Mouse (Mus musculus) gastrocnemius, postnatal 14 days (tissue): ENCODE measurements around the gene Ndufb10. TPM values are rescaled to one million over a fixed set of nuclear protein-coding genes. Genes with fewer than 3 reads are reported as not detected.

ENCODE experiments used
- DNase-seq: peaks from one replicate; pipeline ENCODE4 v3.0.0; 2021; ENCODE audit warnings: mixed read lengths
- intact Hi-C: fragments of 180-260 bp; cut with DNase I; formaldehyde crosslinking; loops from one replicate; pipeline ENCODE4 v1.15.1; 2025; ENCODE audit warnings: low total_unique reads
- long read RNA-seq, 2 experiments: library from polyadenylated mRNA; stranded (forward); transcript quantifications; one replicate each; pipeline ENCODE4 v2.0.0; 2021
- total RNA-seq, 2 experiments: library from RNA; stranded (reverse); gene quantifications; 2 replicates each; pipeline ENCODE4 v1.2.3; 2021

Ndufb10 gene
- 100 to 1,000 TPM; 467 to 532 TPM for total RNA-seq
- long read RNA-seq, experiment 1, transcript Ndufb10-201 (4 exons, 732 nt), result major isoform, 562 of 577 reads
- long read RNA-seq, experiment 1, transcript Ndufb10-204 (2 exons, 430 nt), result minor isoform, 5 of 577 reads
- long read RNA-seq, experiment 1, partial matches to known transcripts, result 4 of 577 reads
- long read RNA-seq, experiment 1, other reads (novel, unspliced or antisense), result 6 of 577 reads
- long read RNA-seq, experiment 2, transcript Ndufb10-201 (4 exons, 732 nt), result major isoform, 608 of 634 reads
- long read RNA-seq, experiment 2, transcript Ndufb10-204 (2 exons, 430 nt), result minor isoform, 9 of 634 reads
- long read RNA-seq, experiment 2, partial matches to known transcripts, result 3 of 634 reads
- long read RNA-seq, experiment 2, other reads (novel, unspliced or antisense), result 11 of 634 reads

DNA sequence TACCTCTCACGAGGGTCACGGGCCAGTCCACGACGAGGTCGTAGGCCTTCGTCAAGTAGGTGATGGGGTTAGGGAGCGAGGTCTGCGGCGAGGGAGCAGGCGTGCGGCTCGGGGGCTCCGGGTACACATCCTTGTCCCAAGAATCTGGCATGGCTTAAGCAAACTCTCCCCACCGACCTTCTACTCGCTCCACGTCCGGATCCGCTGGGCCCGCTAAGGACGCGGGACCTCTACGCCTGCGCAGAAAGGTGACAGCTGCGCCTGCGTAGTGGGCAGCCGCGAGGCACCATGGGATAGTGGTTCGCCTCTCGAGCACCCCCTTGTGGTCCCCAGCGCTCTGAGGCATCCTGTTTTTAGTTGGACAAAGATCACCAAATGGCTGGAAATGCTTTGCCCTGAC lies at the start of gene Ndufb10:
Ndufb10 (minus strand) TSS at position 295 of the 400 bp plus-strand sequence.
- DNase-seq, result peak; percentile 96
- intact Hi-C loops, result no loop called here

DNA sequence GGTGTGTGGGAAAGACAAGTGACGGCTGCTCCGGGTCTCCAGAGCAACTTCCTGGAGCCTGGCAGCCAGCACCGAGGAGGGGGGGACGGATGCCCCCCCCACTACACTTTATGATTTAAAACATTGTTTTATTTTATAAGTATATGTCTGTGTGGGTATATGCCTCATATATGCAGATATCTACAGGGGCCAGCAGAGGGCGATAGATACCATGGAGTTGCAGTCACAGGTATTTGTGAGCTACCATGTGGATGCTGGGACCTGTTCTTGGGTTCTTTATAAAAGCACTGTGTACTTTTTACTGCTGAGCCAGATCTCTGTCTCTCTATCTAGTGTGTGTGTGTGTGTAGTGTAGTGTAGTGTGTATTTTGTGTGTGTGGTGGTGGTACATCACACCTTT lies 49.0 kb upstream of the Ndufb10 start:
- DNase-seq, result no peak
- intact Hi-C loops, result no loop called here

DNA sequence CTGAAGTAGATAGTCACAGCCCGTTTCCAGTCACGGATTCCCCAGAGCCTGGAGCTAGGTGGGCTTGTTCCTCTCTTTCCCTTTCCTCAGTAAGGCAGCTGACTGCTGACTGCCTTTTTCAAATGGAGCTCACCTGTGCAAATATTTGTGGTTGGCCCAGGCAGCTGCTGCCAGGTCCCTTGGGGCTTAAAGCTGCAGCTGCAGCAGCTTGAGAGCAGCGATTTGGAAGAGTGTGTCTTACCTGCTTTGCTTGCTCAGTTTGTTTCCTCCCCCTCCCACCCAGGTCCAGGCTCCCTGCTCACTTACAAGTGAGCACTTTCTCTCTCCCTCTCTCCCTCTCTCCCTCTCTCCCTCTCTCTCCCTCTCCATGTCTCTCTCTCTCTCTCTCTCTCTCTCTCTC lies 44.9 kb upstream of the Ndufb10 start:
- intact Hi-C loops, result no loop called here
- DNase-seq, result no peak

DNA sequence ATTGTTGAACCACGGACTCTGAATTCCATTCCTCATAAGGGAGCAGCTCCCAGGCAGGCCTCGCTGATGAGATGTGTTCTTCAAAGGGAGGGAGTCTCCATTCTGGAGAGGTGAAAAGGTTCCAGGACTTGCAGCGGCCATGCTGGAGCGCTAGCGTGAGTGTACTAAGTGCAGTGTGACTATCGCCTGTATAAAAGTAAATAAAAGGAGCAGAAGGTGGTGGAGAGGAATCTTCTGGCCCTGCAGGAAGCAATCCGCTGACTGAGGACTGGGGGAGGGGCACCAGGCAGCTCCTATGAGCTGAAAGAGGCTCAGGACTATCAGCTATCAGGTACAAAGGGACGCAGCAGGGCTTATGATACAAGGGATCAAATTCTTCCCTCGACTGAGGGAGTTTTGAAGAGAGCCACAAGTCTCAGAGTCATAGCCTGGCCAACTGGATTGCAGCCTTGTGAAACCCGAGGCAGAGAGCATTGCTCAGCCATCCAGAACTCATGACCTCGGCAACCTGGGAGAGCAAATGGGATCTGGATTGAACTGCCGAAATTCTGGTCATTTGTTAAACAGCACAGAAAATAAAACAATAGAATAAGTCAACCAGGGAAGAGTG lies 42.1 kb upstream of the Ndufb10 start:
- intact Hi-C loops, result no loop called here
- no peak for DNase-seq

DNA sequence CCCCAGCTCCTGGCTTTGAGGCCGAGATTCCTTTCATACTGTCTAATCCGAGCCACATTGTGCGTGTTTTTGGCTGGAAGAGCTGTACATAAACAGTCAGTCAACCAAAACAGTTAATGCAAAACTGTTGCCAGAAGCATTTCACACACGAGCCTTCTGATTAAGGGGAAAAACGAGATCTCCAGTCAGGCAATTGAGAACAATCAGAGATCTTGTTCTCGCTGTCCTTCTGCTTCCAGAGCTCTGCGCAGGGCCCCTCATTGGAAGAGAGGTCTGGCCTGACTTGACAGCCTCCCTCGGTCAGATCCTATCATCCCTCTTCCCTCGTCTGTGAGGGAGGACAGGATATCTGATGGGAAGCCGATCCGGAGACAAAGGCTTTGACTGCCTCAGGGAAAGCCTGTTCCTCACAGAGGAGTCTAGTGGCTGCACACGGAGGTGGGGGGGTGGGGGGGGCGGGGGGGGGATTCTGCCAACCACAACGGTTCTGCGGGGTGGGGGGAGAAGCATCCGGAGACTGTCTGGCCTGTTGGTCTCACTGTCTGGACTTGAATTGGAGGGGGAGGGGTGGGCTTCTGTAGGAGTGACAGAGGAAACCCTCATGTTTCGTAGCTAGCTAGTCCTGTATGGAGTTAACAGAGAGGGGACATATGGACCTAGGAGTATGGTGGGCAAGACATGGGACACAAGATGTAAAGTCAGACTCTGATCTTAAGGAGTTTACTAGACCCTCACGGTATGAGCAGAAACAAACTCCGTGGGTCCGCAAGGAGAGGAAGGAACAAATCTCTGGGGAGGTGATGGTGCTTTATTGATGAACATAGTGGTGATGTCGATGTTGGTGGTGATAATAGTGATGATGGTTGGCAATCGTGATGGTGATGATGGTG lies 41.0 kb upstream of the Ndufb10 start:
- DNase-seq, result no peak
- intact Hi-C loops, result no loop called here

DNA sequence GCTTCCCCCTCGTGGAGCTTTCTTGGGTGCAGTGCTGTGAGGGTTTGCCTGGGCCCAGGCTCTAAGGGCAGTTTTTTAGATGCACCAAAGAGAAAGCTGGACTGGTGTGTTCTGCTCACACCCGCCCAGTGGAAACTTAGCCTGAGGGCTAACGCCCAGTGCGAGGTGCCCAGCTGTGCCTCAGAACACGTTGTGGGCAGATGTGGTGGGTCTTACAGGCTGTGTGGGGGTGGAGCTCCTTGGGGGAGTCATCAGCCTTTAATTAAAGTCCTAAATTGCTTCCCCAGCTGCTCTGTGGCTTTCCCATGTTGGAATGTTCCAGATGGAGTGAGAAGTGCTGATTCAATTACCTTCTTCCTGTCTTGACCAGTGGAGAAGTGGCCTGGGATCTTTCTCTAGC lies 36.8 kb upstream of the Ndufb10 start:
- intact Hi-C loops, result no loop called here

DNA sequence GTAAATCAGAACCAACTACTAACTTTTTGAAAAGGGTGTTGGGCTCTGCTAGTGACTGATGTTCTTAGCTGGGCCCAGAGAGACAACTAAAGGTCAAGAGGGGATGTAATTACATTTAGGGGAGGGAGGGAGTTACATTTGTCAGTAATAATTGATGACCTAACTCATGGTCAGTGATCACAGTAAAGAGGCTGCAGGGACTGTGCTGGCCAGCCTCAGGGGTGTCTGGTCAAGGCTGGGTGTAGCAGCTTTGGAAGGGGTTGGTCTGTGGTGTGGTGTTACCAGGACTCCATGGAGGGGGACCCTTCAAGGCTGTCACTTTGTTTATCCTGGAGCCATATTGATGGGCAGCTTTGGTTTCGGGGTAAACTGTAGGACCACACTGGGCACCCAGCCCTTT lies 33.1 kb upstream of the Ndufb10 start:
- no peak for DNase-seq
- intact Hi-C loops, result no loop called here

More for the DNA sequence above, 36.8 kb upstream of the Ndufb10 start:
- no peak for DNase-seq

DNA sequence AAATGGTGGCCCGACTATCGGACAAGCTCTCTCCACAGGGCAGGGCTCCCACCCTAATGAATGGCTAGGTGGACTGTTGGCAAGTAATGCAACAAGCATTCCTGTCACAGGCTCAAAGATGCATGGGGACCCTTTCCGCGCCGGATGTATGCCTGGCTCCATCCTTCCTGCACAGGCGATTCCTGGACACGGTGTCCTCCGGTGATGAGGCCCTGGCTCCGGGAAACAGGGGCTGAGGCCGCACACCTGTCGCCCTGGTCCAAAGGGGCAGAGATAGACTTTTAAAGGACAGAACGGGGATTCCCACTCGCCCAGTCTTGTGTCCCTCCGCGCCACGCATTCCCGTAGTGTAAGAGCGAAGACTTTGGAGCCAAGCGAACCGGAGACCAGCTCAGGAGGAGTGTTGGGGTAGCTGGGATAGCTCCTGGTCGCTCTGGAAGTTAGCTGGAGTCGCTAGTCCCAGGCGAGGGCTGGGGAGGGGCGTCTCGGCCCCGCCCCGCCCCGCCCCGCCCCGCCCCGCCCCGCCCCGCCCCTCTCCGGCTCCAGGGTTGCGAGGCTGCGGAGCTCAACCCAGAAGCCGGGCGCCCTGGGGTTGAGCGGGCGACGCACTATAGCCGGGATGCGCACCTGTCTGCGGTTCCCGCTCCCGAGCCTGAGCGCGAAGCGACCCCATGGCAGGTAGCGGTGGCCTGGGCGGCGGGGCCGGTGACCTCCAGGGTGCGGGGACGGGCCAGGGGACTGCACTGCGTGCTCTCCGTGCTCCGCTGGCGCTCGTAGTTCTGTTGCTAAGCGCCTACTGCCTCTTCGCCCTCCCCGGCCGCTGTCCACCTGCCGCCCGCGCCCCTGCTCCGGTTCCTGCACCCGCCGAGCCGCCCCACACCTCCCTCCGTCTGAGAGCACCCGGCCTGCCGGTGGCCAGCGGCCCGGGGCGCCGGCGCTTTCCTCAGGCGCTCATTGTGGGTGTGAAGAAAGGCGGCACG lies 28.4 kb upstream of the Ndufb10 start, which contains the start of gene Hs3st6:
Hs3st6 (plus strand) TSS at position 574 of the 980 bp plus-strand sequence.
- no peak for DNase-seq
- intact Hi-C loops, result no loop called here

DNA sequence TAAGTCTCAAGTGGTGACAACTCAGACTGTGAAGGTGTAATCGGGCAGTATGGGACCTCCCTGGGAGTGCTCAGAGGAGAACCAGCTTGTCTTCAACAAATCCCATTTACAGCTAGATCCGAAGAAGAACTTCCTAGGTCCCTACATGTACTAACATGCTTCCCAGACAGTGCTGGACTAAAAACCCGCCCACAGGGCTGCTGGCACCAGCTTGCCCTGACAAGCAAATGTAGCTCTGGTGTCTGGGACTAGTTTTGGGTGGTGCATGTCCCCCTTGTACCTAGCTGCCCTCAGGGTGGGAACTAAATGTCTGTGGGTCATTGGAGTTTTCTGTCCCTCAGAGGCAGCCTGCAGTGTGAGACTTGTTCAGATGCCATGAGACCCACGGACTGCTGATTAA lies 27.2 kb upstream of the Ndufb10 start:
- intact Hi-C loops, result no loop called here
- DNase-seq, result no peak

DNA sequence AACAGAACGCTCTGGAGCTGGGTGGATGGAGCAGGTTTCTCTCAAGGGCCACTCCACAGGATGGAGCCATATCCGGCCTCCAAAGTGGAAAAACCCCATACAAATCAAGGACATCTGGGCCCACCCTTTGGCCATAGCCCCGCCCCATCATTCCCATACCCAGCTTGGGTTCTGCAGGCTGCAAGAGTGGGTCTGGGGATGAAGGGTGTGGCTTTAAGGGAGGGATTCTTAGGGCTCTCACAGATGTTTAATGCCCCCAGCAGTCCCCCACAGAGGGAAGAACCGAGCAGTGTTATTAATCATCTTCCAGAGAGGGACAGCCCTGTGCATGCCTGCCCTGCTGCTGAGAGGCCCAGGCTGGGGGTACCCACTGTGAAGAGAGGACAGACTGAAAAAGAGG lies 22.7 kb upstream of the Ndufb10 start:
- DNase-seq, result no peak
- intact Hi-C loops, result loop anchor here (5.0 kb wide), 1 partner anchor 70 kb away; no protein-coding TSS in a partner anchor

DNA sequence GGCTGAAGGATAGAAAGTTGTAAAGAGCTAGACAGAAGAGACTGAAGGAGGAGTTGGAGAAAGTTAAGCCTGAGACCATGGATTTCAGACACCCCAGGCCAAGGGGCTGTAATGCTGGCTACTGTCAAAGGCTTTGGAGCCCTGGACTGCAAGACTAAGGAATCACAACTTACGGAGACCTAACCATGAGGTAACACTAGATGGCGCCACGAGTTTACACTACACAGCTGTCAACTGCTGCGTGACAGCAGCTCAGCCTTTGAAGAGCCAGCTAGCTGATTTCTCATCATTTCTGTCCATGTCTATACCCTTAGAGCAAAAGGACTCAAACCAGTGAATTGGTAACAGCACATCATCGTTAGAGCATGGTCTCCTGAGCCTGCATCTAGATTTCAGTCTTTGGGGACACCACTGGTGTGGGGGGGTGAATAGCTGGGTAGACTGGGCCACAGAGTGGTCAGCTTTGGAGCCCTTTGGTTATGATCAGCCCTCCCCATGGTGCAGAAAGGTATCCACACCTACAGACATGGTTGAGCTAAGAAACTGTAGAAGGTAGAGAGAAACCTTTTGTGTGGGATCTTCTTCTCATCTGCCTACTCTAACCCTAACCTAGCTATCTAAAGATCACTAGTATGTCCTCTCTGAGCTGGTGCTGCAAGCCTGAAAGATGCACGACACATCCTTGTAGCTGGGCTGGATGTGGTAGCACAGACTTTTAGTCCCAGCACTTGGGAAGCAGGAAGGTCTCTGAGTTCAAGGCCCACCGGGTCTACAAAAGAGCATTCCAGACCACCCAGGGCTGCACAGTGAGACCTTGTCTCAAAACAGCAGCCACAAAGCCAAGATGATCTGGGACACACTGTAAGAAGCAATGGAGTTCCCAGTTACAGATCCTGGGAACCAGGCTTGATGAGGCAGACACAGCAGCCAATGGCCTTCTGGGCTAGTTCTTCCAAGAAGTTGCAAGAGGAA lies 21.5 kb upstream of the Ndufb10 start:
- intact Hi-C loops, result loop anchor here (5.0 kb wide), 1 partner anchor 71 kb away; no protein-coding TSS in a partner anchor
- DNase-seq, result peak; percentile 78

DNA sequence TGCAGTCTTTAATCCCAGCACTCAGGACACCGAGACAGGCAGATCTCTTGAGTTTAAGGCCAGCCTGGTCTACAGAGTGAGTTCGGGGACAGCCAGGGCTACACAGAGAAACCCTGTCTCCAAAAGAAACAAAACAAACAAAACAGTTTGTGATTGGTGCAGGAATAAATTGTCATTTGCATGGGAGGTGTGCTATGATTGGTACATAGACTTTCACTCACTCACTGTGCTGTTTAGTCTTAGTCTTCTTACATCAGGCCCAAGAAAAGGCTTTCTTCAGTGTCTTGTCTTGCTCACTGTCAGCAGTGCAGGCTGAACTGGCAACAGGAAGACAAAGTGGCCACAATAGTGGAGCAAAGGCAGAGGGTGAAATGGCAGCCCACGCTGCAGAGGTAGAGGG lies 20.1 kb upstream of the Ndufb10 start:
- DNase-seq, result no peak
- intact Hi-C loops, result loop anchor here (5.0 kb wide), 1 partner anchor 138 kb away; no protein-coding TSS in a partner anchor

DNA sequence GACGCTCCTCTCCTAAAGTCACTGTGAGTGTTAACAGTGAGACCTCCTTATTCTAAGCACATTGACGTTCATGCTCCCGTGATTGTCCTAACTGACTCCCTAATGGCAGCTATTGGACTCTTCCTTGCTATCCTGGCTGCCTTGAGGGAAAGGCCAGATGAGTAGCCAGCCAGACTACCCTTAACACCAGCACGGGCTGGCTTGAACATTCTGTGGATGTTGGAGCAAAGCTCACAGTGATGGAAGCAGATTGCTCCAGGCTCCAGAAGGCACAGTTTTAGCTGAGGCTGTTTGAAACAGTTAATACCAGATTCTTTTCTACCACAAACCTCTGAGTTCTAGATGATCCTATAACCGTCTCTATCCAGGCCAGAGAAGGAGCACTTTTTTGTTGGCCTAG lies 19.6 kb upstream of the Ndufb10 start:
- no peak for DNase-seq
- intact Hi-C loops, result loop anchor here (5.0 kb wide), 1 partner anchor 138 kb away; no protein-coding TSS in a partner anchor

DNA sequence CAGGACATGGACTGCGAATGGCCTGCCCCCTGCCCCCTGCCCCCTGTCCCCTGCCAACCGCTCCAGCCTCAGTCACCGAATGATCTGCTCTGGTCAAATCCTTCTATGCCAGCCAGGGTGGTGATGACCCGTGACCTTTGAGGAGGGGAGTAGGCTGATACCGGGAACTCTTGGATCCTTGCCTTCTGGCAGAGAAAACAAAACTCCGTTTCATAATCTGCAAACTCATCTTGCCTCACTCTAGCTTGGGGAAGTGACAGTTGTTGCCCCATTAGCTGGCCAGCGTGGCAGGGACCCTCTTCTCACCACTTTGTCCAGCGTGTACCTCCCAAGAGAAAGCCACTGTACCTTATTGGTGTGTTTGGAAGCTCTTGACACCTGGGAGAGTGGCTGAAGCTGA lies 18.0 kb upstream of the Ndufb10 start:
- intact Hi-C loops, result loop anchor here (5.0 kb wide), 1 partner anchor 140 kb away; no protein-coding TSS in a partner anchor
- DNase-seq, result no peak

DNA sequence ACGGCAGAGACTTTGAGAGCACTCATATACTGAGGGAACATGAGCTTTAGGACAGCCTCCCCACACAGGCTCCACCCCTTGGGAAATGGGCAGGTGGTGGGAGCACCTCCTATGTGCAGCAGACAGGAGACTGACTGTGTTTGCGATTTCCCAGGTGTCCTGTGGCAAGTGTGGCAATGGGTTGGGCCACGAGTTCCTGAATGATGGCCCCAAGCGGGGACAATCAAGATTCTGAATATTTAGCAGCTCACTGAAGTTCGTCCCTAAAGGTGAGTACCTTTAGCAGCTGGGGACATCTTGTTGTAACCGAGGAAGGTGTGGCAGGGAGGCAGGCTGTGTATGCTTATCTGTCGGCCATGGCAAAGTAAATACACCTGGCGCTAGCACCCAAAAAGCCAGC lies 15.6 kb upstream of the Ndufb10 start:
- DNase-seq, result no peak
- intact Hi-C loops, result loop anchor here (5.0 kb wide), 1 partner anchor 142 kb away; no protein-coding TSS in a partner anchor

DNA sequence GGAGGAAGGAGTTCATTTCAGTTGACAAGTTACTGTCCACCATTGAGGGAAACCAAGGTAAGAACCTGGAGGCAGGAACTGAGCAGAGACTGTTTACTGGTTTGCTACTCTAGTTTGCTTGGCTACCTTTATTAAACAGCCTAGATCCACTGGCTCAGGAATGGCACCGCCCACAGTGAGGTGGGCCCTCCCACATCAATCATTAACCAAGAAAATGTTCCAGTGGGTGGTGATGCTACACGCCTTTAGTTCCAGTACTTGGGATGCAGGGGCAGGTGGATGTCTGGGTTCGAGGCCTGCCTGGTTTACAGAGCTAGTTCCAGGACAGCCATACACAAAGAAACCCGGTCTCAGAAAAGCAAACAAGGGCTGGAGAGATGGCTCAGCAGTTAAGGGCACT lies 14.0 kb upstream of the Ndufb10 start:
- no peak for DNase-seq
- intact Hi-C loops, result no loop called here

DNA sequence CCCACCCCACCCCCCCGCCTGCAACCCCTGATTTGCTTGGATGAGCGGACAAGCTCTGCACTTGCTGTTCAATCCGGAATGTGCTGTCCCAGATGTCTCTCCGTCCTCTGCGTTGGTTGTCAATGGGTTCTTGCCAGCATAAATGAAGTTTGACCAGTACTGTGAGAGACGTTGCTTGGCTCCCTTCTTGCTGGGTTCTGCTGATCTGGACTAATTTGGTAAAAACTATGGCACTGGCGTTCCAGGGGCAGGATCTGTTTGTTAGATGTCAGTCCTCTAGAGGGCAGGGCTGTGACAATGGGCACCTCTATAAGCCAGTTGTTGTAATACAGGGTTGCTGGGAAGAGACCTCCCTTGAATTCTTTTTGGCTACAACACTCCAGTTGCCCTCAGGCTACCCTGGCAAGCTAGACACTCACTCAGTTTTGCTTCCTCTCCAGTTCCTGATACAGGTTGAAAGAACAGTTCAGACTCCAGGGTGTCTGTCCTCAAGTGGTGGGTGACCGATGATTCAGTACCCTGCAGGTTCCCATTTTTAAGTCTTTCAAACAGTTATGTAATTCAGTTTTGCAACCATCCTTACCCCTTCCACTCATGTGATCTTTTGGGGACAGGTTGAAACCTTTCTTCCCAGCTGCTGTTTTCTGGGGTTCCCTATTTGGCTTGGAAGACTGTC lies 13.0 kb upstream of the Ndufb10 start:
- intact Hi-C loops, result no loop called here
- DNase-seq, result no peak
